Mouse (Mus musculus) neural tube, embryonic 13.5 days (tissue): ENCODE data around the gene Mdp1. TPM values are rescaled to one million over a fixed set of nuclear protein-coding genes. Genes with fewer than 3 reads are reported as not detected.
A peak's percentile ranks its signal among the peaks of the same experiment; 100 is the strongest.

Experiments
- ATAC-seq: fragments of 200-750 bp; cut with Nextera tagmentation; 2 replicates; pipeline ENCODE4 v1.8.0; 2017; ENCODE audit warnings: low read depth, mild to moderate bottlenecking, moderate TSS enrichment, moderate library complexity
- H3K27ac ChIP-seq: fragments of 300-500 bp; sonication (generic); replicated peaks from 2 replicates; pipeline ENCODE4 v1.5.1; 2015; ENCODE audit warnings: moderate library complexity, mild to moderate bottlenecking, inconsistent platforms
- H3K27me3 ChIP-seq: fragments of 300-500 bp; sonication (generic); 2 replicates; pipeline ENCODE4 v1.6.1; 2015; ENCODE audit warnings: mild to moderate bottlenecking, inconsistent platforms
- H3K36me3 ChIP-seq: fragments of 300-500 bp; sonication (generic); 2 replicates; pipeline ENCODE4 v1.6.1; 2015; ENCODE audit warnings: mild to moderate bottlenecking, inconsistent platforms
- H3K4me1 ChIP-seq: fragments of 300-500 bp; sonication (generic); replicated peaks from 2 replicates; pipeline ENCODE4 v1.6.1; 2015; ENCODE audit warnings: inconsistent platforms
- H3K4me2 ChIP-seq: fragments of 300-500 bp; sonication (generic); 2 replicates; pipeline ENCODE4 v1.6.1; 2015; ENCODE audit warnings: inconsistent platforms, mild to moderate bottlenecking, moderate library complexity
- H3K4me3 ChIP-seq: fragments of 300-500 bp; sonication (generic); 2 replicates; pipeline ENCODE4 v1.5.1; 2015; ENCODE audit warnings: mild to moderate bottlenecking, inconsistent platforms
- H3K9ac ChIP-seq: fragments of 300-500 bp; sonication (generic); 2 replicates; pipeline ENCODE4 v1.6.1; 2015; ENCODE audit warnings: moderate library complexity, mild to moderate bottlenecking, inconsistent platforms
- H3K9me3 ChIP-seq: fragments of 300-500 bp; sonication (generic); 2 replicates; pipeline ENCODE4 v1.6.1; 2016; ENCODE audit warnings: inconsistent platforms
- WGBS: fragments of 180-500 bp; shearing (Covaris S2); methylation state at CpG from one replicate; pipeline ENCODE4 v1.1.7; 2015; 5-methylcytosine and 5-hydroxymethylcytosine counted together
- polyA plus RNA-seq: library from polyadenylated mRNA; unstranded; fragments of >200 nt; fragmentation: Nextera tagmentation; extraction: Ambion mirVana; gene quantifications from 2 replicates; pipeline ENCODE4 v1.2.1, GENCODE M21; 2015

The Mdp1 gene
- 68.6 and 70.4 TPM in 2 replicates for polyA plus RNA-seq

DNA sequence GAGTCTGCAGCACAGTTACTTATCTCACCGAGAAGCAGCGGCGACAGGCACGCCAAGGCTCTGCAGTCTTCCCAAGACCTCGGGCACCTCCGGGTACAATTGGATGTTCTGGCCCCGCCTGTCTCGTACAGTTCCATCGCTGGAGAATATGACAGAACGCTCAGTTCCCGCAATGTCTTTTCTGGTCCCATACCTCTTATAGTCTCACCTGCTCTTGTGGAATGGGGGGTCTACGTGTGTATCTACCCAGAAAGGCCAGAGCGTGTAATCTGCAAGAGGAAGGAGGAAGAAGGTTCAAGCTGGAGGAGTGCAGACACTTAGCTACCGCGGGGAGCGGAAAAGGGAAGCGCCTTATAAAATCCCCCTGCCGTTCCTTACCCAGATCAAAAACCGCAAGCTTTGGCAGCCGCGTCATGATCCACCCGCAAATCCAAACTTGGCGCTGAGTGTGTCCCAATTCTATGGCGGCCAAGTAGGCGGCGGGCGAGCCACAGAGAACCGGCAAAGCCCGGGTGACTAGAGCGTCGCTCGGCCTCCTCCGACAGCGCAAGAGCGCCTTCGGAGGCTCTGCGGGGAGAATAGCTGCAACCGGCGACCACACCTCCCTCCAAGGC lies at the start of gene Mdp1:
Gene Mdp1 (minus strand): TSS at position 549 of the 614 bp plus-strand sequence.
- peaks cover 16% of the 10 kb centered on the region for H3K4me1 ChIP-seq
- under 1% methylated on average over 39 of the region's 39 CpGs for WGBS

DNA sequence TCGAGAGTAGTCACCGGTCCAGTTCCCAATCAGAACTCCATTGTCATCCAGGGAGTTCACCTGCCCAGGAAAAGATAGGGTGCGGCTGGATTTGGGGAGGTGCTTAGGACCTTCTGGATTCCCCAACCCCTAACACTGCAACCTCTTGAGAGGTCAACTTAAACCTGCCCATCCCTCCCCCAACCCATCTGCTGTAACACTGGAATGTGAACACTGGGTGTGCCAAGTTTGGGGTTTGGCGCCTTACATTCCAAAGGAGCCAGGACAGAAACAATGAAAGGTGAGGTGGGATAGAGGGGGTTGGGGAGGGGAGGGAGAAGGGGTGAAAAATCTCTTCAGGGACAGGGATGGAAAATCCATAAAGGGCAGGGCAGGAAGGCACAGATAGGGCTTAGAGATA lies 49.2 kb upstream of the Mdp1 start:
- Histone ChIP-seq H3K4me1 (no peaks in the 10 kb centered on the region), H3K9me3 (no peaks in the 10 kb centered on the region), H3K27me3 (peaks cover 28% of the 10 kb centered on the region), H3K36me3 (no peaks in the 10 kb centered on the region), H3K4me2 (no peak overlapping the region), H3K9ac (no peak overlapping the region), H3K27ac (no peak overlapping the region), H3K4me3 (no peak overlapping the region)
- no peak for ATAC-seq
- WGBS = 94% methylated on average over 4 of the region's 4 CpGs

More for the DNA sequence above, at the start of gene Mdp1:
- Histone ChIP-seq H3K4me2 (peak within 1 kb of the TSS; percentile 68), H3K9ac (peak within 1 kb of the TSS; percentile 83), H3K9me3 (no peaks in the 10 kb centered on the region), H3K36me3 (peaks cover 43% of the 10 kb centered on the region), H3K27me3 (no peaks in the 10 kb centered on the region), H3K4me3 (peak within 1 kb of the TSS; percentile 71), H3K27ac (peak within 1 kb of the TSS; percentile 86)
- peak; percentile 94 for ATAC-seq

DNA sequence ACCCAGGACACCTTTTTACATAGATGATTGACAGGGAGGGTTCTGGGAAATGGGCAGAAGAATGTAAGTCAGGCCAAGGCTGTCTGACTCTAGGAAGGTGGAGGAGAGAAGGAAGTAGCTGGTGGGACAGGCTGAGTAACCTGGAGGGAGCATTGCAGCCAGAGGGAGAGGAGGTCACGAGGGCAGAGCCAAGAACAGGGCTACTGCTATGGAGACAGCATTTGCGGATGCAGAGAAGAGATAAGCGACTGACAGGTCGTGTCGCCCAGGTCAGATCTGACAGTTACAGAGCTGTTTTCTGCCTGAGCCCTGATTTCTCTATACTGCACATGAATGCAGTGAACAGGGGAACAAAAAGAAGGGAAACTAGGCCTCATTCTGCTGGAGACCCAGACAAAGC lies 47.1 kb upstream of the Mdp1 start:
- no peak overlapping the region for H3K4me2 ChIP-seq
- no peak overlapping the region for H3K27ac ChIP-seq
- no peak overlapping the region for H3K9ac ChIP-seq
- no peaks in the 10 kb centered on the region for H3K9me3 ChIP-seq
- peaks cover 9% of the 10 kb centered on the region for H3K27me3 ChIP-seq
- no peaks in the 10 kb centered on the region for H3K4me1 ChIP-seq
- WGBS = 90% methylated on average over 5 of the region's 5 CpGs
- H3K36me3 ChIP-seq = no peaks in the 10 kb centered on the region
- no peak for ATAC-seq
- H3K4me3 ChIP-seq = no peak overlapping the region

DNA sequence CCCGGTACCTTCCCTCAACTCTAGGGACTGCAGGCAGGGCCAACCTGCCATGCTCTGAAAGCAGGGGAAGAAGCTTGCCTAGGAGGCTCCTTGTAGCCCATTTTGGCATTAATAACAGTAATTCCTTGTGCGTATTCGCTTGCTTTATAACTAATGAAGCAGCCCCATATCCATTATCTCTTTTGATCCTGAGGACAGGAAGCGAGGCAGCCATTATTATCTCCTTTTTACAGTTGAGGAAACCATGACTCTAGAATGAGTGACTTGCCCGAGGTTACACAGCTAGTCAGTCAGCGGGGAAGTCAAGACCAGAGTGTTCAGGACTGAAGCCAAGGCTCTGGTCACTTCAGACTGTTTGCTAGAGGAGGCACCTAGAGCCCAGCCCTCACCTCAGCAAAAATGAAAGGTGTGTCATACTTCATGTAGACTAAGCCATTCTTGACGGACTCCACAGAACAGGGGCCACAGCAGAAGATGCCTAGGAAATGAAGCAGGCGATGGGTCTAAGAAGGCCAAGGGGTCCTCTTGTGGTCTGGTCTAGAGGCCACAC lies 45.8 kb upstream of the Mdp1 start:
- no peak overlapping the region for H3K4me2 ChIP-seq
- no peaks in the 10 kb centered on the region for H3K9me3 ChIP-seq
- ATAC-seq = no peak
- no peak overlapping the region for H3K4me3 ChIP-seq
- no peak overlapping the region for H3K9ac ChIP-seq
- no peaks in the 10 kb centered on the region for H3K27me3 ChIP-seq
- no peaks in the 10 kb centered on the region for H3K36me3 ChIP-seq
- WGBS = 93% methylated on average over 8 of the region's 8 CpGs
- no peak overlapping the region for H3K27ac ChIP-seq
- no peaks in the 10 kb centered on the region for H3K4me1 ChIP-seq

DNA sequence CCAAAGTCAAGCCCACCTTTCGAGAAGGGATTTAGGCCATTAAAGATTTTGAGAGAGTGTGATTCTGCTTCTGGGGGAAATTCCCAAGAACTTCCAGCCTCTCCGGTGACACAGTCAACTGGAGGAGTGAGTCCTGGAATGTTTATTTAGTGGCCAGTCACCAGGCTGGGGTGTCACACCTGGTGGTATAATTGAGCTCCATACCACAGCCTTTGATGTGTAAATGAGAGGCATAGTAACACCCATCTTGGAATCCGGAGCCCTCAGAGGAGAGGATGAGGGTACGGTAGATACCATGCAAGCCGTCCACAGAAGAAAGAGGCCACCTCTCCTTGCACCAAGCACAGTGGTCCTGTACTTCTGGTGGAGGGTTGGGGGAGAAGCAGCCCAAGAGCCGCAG lies 42.5 kb upstream of the Mdp1 start:
- Histone ChIP-seq H3K9ac (no peak overlapping the region), H3K27ac (no peak overlapping the region), H3K9me3 (no peaks in the 10 kb centered on the region), H3K36me3 (no peaks in the 10 kb centered on the region), H3K4me1 (no peaks in the 10 kb centered on the region), H3K4me2 (no peak overlapping the region), H3K4me3 (no peak overlapping the region), H3K27me3 (no peaks in the 10 kb centered on the region)
- ATAC-seq = no peak
- 59% methylated on average over 6 of the region's 6 CpGs for WGBS

DNA sequence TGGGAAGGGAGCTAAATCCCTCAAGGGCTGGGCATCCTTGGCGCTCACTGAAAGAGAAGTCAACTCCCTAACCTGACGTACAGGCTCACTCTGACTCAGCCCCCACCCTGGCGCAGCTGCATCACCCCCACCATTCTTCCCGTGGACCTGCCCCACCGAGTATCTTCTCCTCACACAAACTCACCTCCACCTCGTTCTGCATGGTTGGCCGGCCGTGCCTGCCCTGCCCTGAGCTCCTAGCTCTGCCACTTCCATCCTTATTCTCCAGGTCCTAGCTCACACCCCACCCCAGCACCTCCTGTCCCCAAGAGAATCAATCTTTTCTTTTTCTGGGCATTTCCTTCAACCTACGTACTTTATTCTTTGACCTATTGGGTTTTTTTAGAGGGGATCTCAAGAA lies 40.8 kb upstream of the Mdp1 start:
- ATAC-seq = no peak
- WGBS = 75% methylated on average over 9 of the region's 9 CpGs
- Histone ChIP-seq H3K27me3 (no peaks in the 10 kb centered on the region), H3K4me3 (no peak overlapping the region), H3K9ac (no peak overlapping the region), H3K4me1 (no peaks in the 10 kb centered on the region), H3K4me2 (no peak overlapping the region), H3K36me3 (no peaks in the 10 kb centered on the region), H3K27ac (no peak overlapping the region), H3K9me3 (no peaks in the 10 kb centered on the region)

DNA sequence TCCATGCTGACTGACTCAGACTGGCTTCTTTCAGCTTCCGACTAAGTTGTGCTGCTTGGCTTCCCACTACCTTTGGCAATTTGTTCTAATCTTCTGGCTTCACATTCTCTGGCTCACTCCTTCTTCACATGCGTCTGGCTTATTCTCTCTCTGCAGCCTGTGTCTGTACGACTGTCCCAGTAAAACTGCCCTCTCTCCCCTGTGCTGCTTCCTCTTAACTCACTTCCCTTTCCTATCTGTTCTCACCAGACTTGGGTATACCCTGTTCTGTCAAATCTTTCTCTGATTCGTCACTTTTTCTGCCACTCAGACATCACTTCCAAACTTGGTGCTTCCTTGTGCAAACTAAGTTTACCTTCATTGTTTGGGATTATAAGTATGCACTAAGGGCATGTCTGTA lies 36.9 kb upstream of the Mdp1 start:
- ATAC-seq = no peak
- Histone ChIP-seq H3K9ac (no peak overlapping the region), H3K36me3 (no peaks in the 10 kb centered on the region), H3K4me3 (no peak overlapping the region), H3K27ac (no peak overlapping the region), H3K9me3 (no peaks in the 10 kb centered on the region), H3K4me2 (no peak overlapping the region), H3K27me3 (no peaks in the 10 kb centered on the region), H3K4me1 (no peaks in the 10 kb centered on the region)
- WGBS = 87% methylated on average over 4 of the region's 4 CpGs

DNA sequence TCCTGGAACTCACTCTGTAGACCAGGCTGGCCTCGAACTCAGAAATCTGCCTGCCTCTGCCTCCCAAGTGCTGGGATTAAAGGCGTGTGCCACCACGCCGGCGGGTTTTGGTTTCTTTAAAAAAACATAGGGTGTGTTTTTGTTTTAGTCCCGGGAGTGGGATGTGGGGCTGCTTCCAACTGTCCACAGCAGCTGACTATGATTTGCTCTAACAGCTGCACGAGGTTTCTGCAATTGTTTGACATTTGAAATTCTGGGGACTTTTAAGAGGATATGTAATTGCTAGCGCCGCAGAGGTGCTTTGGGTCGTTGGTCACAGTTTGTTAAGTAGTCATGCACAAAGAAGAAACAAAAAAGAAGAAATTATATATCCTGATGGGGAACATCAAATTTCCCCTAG lies 29.1 kb upstream of the Mdp1 start:
- 81% methylated on average over 10 of the region's 10 CpGs for WGBS
- Histone ChIP-seq H3K4me1 (no peaks in the 10 kb centered on the region), H3K9ac (no peak overlapping the region), H3K36me3 (no peaks in the 10 kb centered on the region), H3K9me3 (no peaks in the 10 kb centered on the region), H3K4me3 (no peak overlapping the region), H3K27me3 (no peaks in the 10 kb centered on the region), H3K4me2 (no peak overlapping the region), H3K27ac (no peak overlapping the region)
- no peak for ATAC-seq

DNA sequence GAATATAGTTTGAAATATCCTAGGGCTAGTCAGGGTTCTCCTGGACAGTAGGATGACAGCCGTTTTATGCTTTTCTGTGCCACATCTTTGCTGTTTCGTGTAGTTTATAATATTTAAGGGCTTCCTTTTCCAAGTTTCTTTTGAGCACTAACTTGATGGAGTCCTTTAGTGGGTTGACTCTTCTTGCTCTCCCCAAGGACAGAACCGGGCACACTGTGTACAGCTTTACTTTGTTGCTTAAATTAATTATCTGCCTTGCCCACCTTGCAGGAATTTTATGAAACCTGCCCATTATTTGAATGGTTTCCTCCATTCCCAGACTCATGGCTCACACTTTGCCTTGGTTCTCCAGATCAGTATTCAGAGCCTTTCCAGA lies 21.8 kb upstream of the Mdp1 start:
- WGBS = 24% methylated on average over 3 of the region's 3 CpGs
- Histone ChIP-seq H3K4me2 (peak overlapping the region; percentile 92), H3K36me3 (peaks cover 31% of the 10 kb centered on the region), H3K27me3 (no peaks in the 10 kb centered on the region), H3K4me3 (peak overlapping the region; percentile 81), H3K27ac (peak overlapping the region; percentile 79; the same call in 1 of the 2 replicates), H3K4me1 (peaks cover 14% of the 10 kb centered on the region), H3K9ac (peak overlapping the region; percentile 61), H3K9me3 (no peaks in the 10 kb centered on the region)
- peak; percentile 40; the same call in 1 of the 2 replicates for ATAC-seq

DNA sequence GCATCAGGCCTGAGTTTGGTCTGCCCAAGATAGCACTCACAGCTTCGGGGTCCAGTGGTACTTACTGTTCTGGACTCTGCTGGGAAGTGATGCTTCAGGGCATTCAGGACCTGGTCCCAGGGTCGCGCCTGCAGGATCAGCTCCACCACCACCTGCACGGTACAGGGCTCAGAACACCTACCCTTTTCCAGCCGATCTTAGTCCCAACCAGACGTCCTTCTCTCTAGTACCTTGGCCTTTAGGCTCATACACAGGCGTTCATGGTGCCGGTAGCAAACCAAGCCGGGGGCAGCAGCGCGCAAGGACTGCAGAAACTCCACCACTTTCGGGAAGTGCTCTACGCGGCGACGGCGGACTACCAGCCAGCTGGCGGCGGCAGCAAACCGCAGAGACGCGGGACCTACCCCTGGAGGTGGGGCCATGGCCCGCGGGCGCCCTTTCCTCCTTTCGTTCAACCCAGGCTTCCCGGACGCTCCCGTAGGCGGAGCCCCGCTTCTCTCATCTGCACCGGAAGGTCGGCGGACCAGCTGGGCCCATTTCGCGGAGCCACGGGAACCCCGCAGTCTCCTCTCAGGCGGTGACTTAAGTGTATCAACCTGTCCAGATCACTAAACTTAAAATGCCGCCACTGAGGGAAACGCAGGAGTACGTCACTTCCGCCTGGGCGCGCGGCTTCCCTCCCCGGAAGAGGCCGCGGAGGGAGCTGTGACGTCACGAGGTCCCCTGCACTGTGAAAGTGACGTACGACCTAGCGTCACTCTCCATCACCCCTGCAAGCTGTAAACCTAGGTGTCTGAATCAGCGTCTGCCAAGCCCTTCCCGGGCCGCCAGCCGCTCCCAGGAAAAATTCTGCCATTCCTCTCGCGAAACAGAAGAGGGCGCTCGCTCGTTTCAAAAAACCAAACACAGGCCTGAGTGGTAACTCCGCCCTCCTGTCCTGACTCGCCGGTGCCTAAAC lies 21.1 kb upstream of the Mdp1 start, which contains the start of gene Tinf2:
Gene Tinf2 (minus strand): TSS at position 661 of the 958 bp plus-strand sequence.
- Histone ChIP-seq H3K27ac (peak within 1 kb of the TSS; percentile 79), H3K9ac (peak within 1 kb of the TSS; percentile 78), H3K9me3 (no peaks in the 10 kb centered on the region), H3K36me3 (peaks cover 38% of the 10 kb centered on the region), H3K27me3 (no peaks in the 10 kb centered on the region), H3K4me3 (peak within 1 kb of the TSS; percentile 81), H3K4me1 (peaks cover 14% of the 10 kb centered on the region), H3K4me2 (peak within 1 kb of the TSS; percentile 92)
- WGBS = under 1% methylated on average over 66 of the region's 66 CpGs
- ATAC-seq = peak; percentile 99

DNA sequence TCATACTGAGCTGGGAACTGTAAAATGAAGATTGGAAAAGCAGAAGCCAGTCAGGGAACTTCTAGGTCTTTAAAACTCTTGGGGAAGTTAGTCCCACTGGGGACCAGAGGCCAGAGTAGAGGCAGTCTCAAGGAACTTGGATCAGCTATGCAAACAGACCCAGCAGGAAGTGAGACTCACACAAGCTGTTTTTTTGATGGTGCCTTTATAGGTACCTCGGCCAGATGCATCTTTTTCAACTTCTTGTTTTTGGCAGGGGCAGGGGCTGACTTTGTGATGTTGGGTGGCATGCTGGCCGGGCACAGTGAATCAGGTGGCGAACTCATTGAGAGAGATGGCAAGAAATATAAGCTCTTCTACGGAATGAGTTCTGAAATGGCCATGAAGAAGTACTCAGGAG lies 17.3 kb upstream of the Mdp1 start:
- Histone ChIP-seq H3K4me3 (no peak overlapping the region), H3K36me3 (peaks cover 52% of the 10 kb centered on the region), H3K4me1 (peaks cover 19% of the 10 kb centered on the region), H3K27me3 (no peaks in the 10 kb centered on the region), H3K4me2 (no peak overlapping the region), H3K9ac (no peak overlapping the region), H3K27ac (no peak overlapping the region), H3K9me3 (no peaks in the 10 kb centered on the region)
- no peak for ATAC-seq
- 88% methylated on average over 4 of the region's 4 CpGs for WGBS

DNA sequence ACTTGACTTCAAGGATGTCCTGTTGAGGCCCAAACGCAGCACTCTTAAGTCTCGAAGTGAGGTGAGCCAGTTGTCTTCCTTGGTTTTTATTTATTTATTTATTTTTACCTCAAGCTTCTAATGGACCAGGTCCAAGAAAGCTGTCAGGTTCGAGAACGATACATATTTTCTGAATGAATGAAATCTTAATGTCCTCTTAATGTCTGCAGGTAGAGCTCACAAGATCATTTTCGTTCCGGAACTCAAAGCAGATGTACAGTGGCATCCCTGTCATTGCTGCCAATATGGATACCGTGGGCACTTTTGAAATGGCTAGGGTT lies 12.4 kb upstream of the Mdp1 start:
- H3K27ac ChIP-seq = no peak overlapping the region
- no peak for ATAC-seq
- 82% methylated on average over 7 of the region's 7 CpGs for WGBS

More for the DNA sequence above, 12.4 kb upstream of the Mdp1 start:
- H3K9ac ChIP-seq = peak overlapping the region; percentile 83
- peak overlapping the region; percentile 72 for H3K4me3 ChIP-seq
- no peaks in the 10 kb centered on the region for H3K27me3 ChIP-seq
- peaks cover 31% of the 10 kb centered on the region for H3K4me1 ChIP-seq
- H3K4me2 ChIP-seq = peak overlapping the region; percentile 77
- H3K36me3 ChIP-seq = peaks cover 36% of the 10 kb centered on the region
- no peaks in the 10 kb centered on the region for H3K9me3 ChIP-seq
